In genomic region chrX:111894321-111895050, GRCm38 (mm10) we compare ENCODE assay signal across 9 mouse cellular contexts. TPM values are rescaled to one million over a fixed set of nuclear protein-coding genes. Genes with fewer than 3 reads are reported as not detected.
DNase-seq lines count a peak whose midpoint lies in the region; ATAC-seq and TF ChIP-seq lines count a peak whose summit lies in the region.
"Had no signal": no experiment of that assay in that cellular context is flagged by ENCODE, and none has a peak within 500 bp of the region (broad histone marks: within the 10 kb centered on the region; RNA-seq: fewer than 3 reads in every experiment).

No protein-coding gene starts in this region.

- no peaks in the 10 kb centered on the region for H3K9me3 ChIP-seq in embryonic facial prominence, embryonic 11.5 days (replicated peaks; ENCODE audit: control insufficient read depth, low read length)
- H3K9me3 ChIP-seq in hindbrain, postnatal 0 days (ENCODE audit: low read length) = no peaks in the 10 kb centered on the region
- H3K9me3 ChIP-seq in midbrain, embryonic 11.5 days (ENCODE audit: control insufficient read depth, low read length) = no peaks in the 10 kb centered on the region

- H3K27ac ChIP-seq in left cerebral cortex, adult 2 months = no peak overlapping the region
- H3K27ac ChIP-seq in embryonic facial prominence, embryonic 11.5 days (replicated peaks; ENCODE audit: low read depth, low read length) = no peak overlapping the region
- no peak overlapping the region for H3K27ac ChIP-seq in hindbrain, postnatal 0 days
- H3K27ac ChIP-seq in midbrain, embryonic 11.5 days (ENCODE audit: low read depth, low read length) = no peak overlapping the region

- no peaks in the 10 kb centered on the region for H3K4me1 ChIP-seq in embryonic facial prominence, embryonic 11.5 days (ENCODE audit: control insufficient read depth, insufficient read depth, low read length)
- no peaks in the 10 kb centered on the region for H3K4me1 ChIP-seq in hindbrain, postnatal 0 days (ENCODE audit: insufficient read depth, low read length)
- H3K4me1 ChIP-seq in midbrain, embryonic 11.5 days (ENCODE audit: control insufficient read depth, insufficient read depth, low read length) = no peaks in the 10 kb centered on the region

- H3K36me3 ChIP-seq in embryonic facial prominence, embryonic 11.5 days (replicated peaks; ENCODE audit: control insufficient read depth, insufficient read depth, low read depth, low read length) = no peaks in the 10 kb centered on the region
- H3K36me3 ChIP-seq in hindbrain, postnatal 0 days (ENCODE audit: insufficient read depth, low read length) = no peaks in the 10 kb centered on the region
- H3K36me3 ChIP-seq in midbrain, embryonic 11.5 days (ENCODE audit: control insufficient read depth, insufficient read depth, low read length) = no peaks in the 10 kb centered on the region

- peak overlapping the region; percentile 67 for H3K4me2 ChIP-seq in embryonic facial prominence, embryonic 11.5 days (ENCODE audit: low read depth, low read length)
- peak overlapping the region; percentile 64 for H3K4me2 ChIP-seq in hindbrain, postnatal 0 days (ENCODE audit: low read depth, low read length)
- peak overlapping the region; percentile 53 for H3K4me2 ChIP-seq in midbrain, embryonic 11.5 days

- DNase-seq in left cerebral cortex, adult 2 months (ENCODE audit: extremely low spot score in 1 of 2, low spot score in 2 of 2) = no peak
- DNase-seq in left cerebral cortex, adult 11 months (ENCODE audit: low spot score) = no peak
- DNase-seq in embryonic facial prominence, embryonic 11.5 days (ENCODE audit: low spot score) = peak; percentile 36
- peak; percentile 18 for DNase-seq in hindbrain, postnatal 0 days (ENCODE audit: low spot score)
- peak; percentile 91 for DNase-seq in midbrain, embryonic 11.5 days (ENCODE audit: low spot score, missing footprints)
- DNase-seq in frontal cortex, postnatal 25 days (ENCODE audit: low spot score in 2 of 2) = no peak
- no peak for DNase-seq in layer of hippocampus, postnatal 25 days (ENCODE audit: extremely low spot score in 1 of 2, low spot score in 1 of 2)
- no peak for DNase-seq in layer of hippocampus, postnatal 36 days

- TF ChIP-seq CTCF in left cerebral cortex, adult 2 months (IDR thresholded peaks at IDR 0.05) = no peak
- TF ChIP-seq CTCF in hindbrain, postnatal 0 days (IDR thresholded peaks at IDR 0.05; ENCODE audit: low read depth) = no peak

- whole genome bisulfite sequencing in embryonic facial prominence, embryonic 11.5 days = 16% methylated on average over 59 of the region's 71 CpGs
- WGBS in hindbrain, postnatal 0 days = 26% methylated on average over 52 of the region's 71 CpGs
- 28% methylated on average over 61 of the region's 71 CpGs for WGBS in midbrain, embryonic 11.5 days

- 0 out of 2 replicates have a peak, but pooled peaks have one; percentile 6 for ATAC-seq in embryonic facial prominence, embryonic 11.5 days (replicated peaks; ENCODE audit: insufficient number of reproducible peaks, low FRiP score, low TSS enrichment, low read depth)
- peak; percentile 61 for ATAC-seq in hindbrain, postnatal 0 days
- peak; percentile 79 for ATAC-seq in midbrain, embryonic 11.5 days (ENCODE audit: low FRiP score)

- intact Hi-C loops in left cerebral cortex, adult 2 months (cut with DNase I) = no loop called here

- 0 out of 2 replicates have a peak overlapping the region, but pooled peaks have one; percentile 23 for H3K4me3 ChIP-seq in left cerebral cortex, adult 2 months
- H3K4me3 ChIP-seq in embryonic facial prominence, embryonic 11.5 days (ENCODE audit: low read depth, low read length) = peak overlapping the region; percentile 33
- H3K4me3 ChIP-seq in hindbrain, postnatal 0 days (ENCODE audit: low read length) = peak overlapping the region; percentile 45
- peak overlapping the region; percentile 33 for H3K4me3 ChIP-seq in midbrain, embryonic 11.5 days (ENCODE audit: low read depth, low read length)

- H3K9ac ChIP-seq in embryonic facial prominence, embryonic 11.5 days (replicated peaks; ENCODE audit: low read length) = 0 out of 2 replicates have a peak overlapping the region, but pooled peaks have one; percentile 34
- H3K9ac ChIP-seq in hindbrain, postnatal 0 days (replicated peaks; ENCODE audit: low read length) = peak overlapping the region; percentile 33
- peak overlapping the region; percentile 34 for H3K9ac ChIP-seq in midbrain, embryonic 11.5 days (ENCODE audit: low read length)

- no peaks in the 10 kb centered on the region; the same call in 1 of the 2 replicates for H3K27me3 ChIP-seq in embryonic facial prominence, embryonic 11.5 days (ENCODE audit: control insufficient read depth, insufficient read depth, low read length)
- H3K27me3 ChIP-seq in hindbrain, postnatal 0 days (ENCODE audit: insufficient read depth, low read length) = no peaks in the 10 kb centered on the region
- peaks cover 8% of the 10 kb centered on the region for H3K27me3 ChIP-seq in midbrain, embryonic 11.5 days (ENCODE audit: control insufficient read depth, insufficient read depth, low read length)

RNA-seq across cellular contexts. Expression of gene Gm45194, which starts 3.3 kb away (rescaled TPM):
- total RNA-seq in left cerebral cortex, adult 2 months (2021) = not detected
- polyA plus RNA-seq in embryonic facial prominence, embryonic 11.5 days (2014; fragmentation: Nextera tagmentation; extraction: Ambion mirVana) = 0.25 and 0.36 TPM in 2 replicates
- 0.47 and 0.84 TPM in 2 replicates for total RNA-seq in hindbrain, postnatal 0 days (2014; rRNA removed)
- 0.39 and 0.49 TPM in 2 replicates for polyA plus RNA-seq in hindbrain, postnatal 0 days (2015; fragmentation: Nextera tagmentation; extraction: Ambion mirVana)
- 0.57 and 0.85 TPM in 2 replicates for polyA plus RNA-seq in midbrain, embryonic 11.5 days (2014; fragmentation: Nextera tagmentation; extraction: Ambion mirVana)
- not detected for total RNA-seq in layer of hippocampus, postnatal 25 days (2021)
- not detected for total RNA-seq in layer of hippocampus, postnatal 36 days (2021)
- polyA plus RNA-seq: large intestine, adult 2 months had no signal

Comparison
In these comparisons a context has a peak if more than half of its experiments do, and no peak if none do; other contexts are left out.
1. DNase-seq: peak in embryonic facial prominence, embryonic 11.5 days (single experiment), hindbrain, postnatal 0 days (single experiment) and midbrain, embryonic 11.5 days (single experiment); none in left cerebral cortex, adult 2 months (0 of 2), left cerebral cortex, adult 11 months (single experiment), frontal cortex, postnatal 25 days (0 of 2), layer of hippocampus, postnatal 25 days (0 of 2) and layer of hippocampus, postnatal 36 days (0 of 2).
2. ATAC-seq: peak in every context shown above with its lines; median percentile 79 in midbrain, embryonic 11.5 days; 61 in hindbrain, postnatal 0 days; 6 in embryonic facial prominence, embryonic 11.5 days.
3. Peak in every context shown above with its lines, with median percentiles within 50 percentile points of each other: H3K4me3 ChIP-seq, H3K4me2 ChIP-seq and H3K9ac ChIP-seq.